Mouse (Mus musculus) T-helper 17 cell (primary cell): ENCODE data around the gene Gm10024.
"Not testable (repeated sequence)": the region's sequence is repeated elsewhere in the genome, so short reads cannot be mapped to it uniquely, and the experiment has no call there.

Experiments
- in situ Hi-C, 2 experiments: fragments of 300-600 bp; cut with MboI, MseI; formaldehyde crosslinking; loops; 1 replicate in 1 of 2; 2 replicates in 1 of 2; pipeline ENCODE4 v1.15.1; 2025; ENCODE audit warnings: high pct_unique_total_duplicates in 2 of 2

Gm10024 gene

GRCm38 (mm10) chr10:77711157-77711556, at the start of gene Gm10024:
Gene Gm10024 (plus strand): TSS chr10:77711457.
- in situ Hi-C loops, result not testable (repeated sequence)

- in situ Hi-C loops, result no loop called here
Measured at GRCm38 (mm10) chr10:77663949-77664665, 47.1 kb upstream of the Gm10024 start.

- in situ Hi-C loops, result no loop called here
Measured at GRCm38 (mm10) chr10:77666342-77666741, 44.9 kb upstream of the Gm10024 start.

- in situ Hi-C loops, result no loop called here
Measured at GRCm38 (mm10) chr10:77667402-77667801, 43.9 kb upstream of the Gm10024 start.

- in situ Hi-C loops, result loop anchor here in 1 of 2 experiments (10.0 kb wide), 1 partner anchor 1426 kb away; no protein-coding TSS in a partner anchor
Measured at GRCm38 (mm10) chr10:77670710-77671109, 40.5 kb upstream of the Gm10024 start.

GRCm38 (mm10) chr10:77671519-77671918, 39.7 kb upstream of the Gm10024 start:
- in situ Hi-C loops, result loop anchor here in 1 of 2 experiments (10.0 kb wide), 1 partner anchor 1427 kb away; no protein-coding TSS in a partner anchor

- in situ Hi-C loops, result loop anchor here in 1 of 2 experiments (10.0 kb wide), 1 partner anchor 1429 kb away; no protein-coding TSS in a partner anchor
Measured at GRCm38 (mm10) chr10:77673765-77674164, 37.5 kb upstream of the Gm10024 start.

- in situ Hi-C loops, result loop anchor here in 1 of 2 experiments (10.0 kb wide), 1 partner anchor 1433 kb away; no protein-coding TSS in a partner anchor
Measured at GRCm38 (mm10) chr10:77677562-77677961, 33.7 kb upstream of the Gm10024 start.

GRCm38 (mm10) chr10:77682994-77683393, 28.3 kb upstream of the Gm10024 start:
- in situ Hi-C loops, result no loop called here

- in situ Hi-C loops, result no loop called here
Measured at GRCm38 (mm10) chr10:77684181-77684580, 27.1 kb upstream of the Gm10024 start.

- in situ Hi-C loops, result no loop called here
Measured at GRCm38 (mm10) chr10:77685895-77686664, 25.2 kb upstream of the Gm10024 start, which contains the start of gene Tspear. Gene Tspear (plus strand): TSS chr10:77686569.

GRCm38 (mm10) chr10:77687021-77687420, 24.2 kb upstream of the Gm10024 start:
- in situ Hi-C loops, result no loop called here

GRCm38 (mm10) chr10:77690356-77690807, 20.9 kb upstream of the Gm10024 start, which contains the start of gene Gm19402:
Gene Gm19402 (minus strand): TSS chr10:77690757.
- in situ Hi-C loops, result not testable (repeated sequence)

- in situ Hi-C loops, result no loop called here
Measured at GRCm38 (mm10) chr10:77697133-77697532, 14.1 kb upstream of the Gm10024 start, which contains the start of gene Gm9508. Gene Gm9508 (minus strand): TSS chr10:77697233.

- in situ Hi-C loops, result no loop called here
Measured at GRCm38 (mm10) chr10:77706326-77706725, 4.9 kb upstream of the Gm10024 start, which contains the start of gene Gm10272. Gene Gm10272 (plus strand): TSS chr10:77706626.

GRCm38 (mm10) chr10:77709831-77710230, 1.4 kb upstream of the Gm10024 start:
- in situ Hi-C loops, result no loop called here

- in situ Hi-C loops, result no loop called here
Measured at GRCm38 (mm10) chr10:77713734-77714133, 2.5 kb downstream of the Gm10024 start.

GRCm38 (mm10) chr10:77715507-77715906, 4.2 kb downstream of the Gm10024 start, which contains the start of gene Gm10142:
Gene Gm10142 (plus strand): TSS chr10:77715807.
- in situ Hi-C loops, result no loop called here

GRCm38 (mm10) chr10:77720299-77720698, 9.0 kb downstream of the Gm10024 start, which contains the start of gene Krtap12-1:
Gene Krtap12-1 (plus strand): TSS chr10:77720599.
- in situ Hi-C loops, result not testable (repeated sequence)

- in situ Hi-C loops, result no loop called here
Measured at GRCm38 (mm10) chr10:77724855-77725254, 13.6 kb downstream of the Gm10024 start.

- in situ Hi-C loops, result no loop called here
Measured at GRCm38 (mm10) chr10:77726186-77726585, 14.9 kb downstream of the Gm10024 start, which contains the start of gene Gm10100. Gene Gm10100 (plus strand): TSS chr10:77726486.

- in situ Hi-C loops, result no loop called here
Measured at GRCm38 (mm10) chr10:77728280-77728679, 17.0 kb downstream of the Gm10024 start.
